Mouse (Mus musculus): ENCODE measurements at regions not wholly inside any gene's neighbourhood (a gene's known extent, or its start where the extent isn't known, plus 50 kb on each side); places are given as distances from the start of the nearest gene placed in this dataset.

GRCm38 (mm10) chr5:149947491-149947890 lies 71.0 kb upstream of the Rxfp2 start:
- TF ChIP-seq CEBPB (IDR thresholded peaks at IDR 0.05; ENCODE audit: low read depth) (no peak), FOSL1 (IDR thresholded peaks at IDR 0.05; ENCODE audit: insufficient read depth, low read length, poor library complexity, severe bottlenecking) (no peak), MAX (IDR thresholded peaks at IDR 0.05) (no peak), MYOD1 (IDR thresholded peaks at IDR 0.05; ENCODE audit: control insufficient read depth, insufficient read length, low read depth) (no peak), CTCF (IDR thresholded peaks at IDR 0.05; ENCODE audit: control insufficient read depth, insufficient read depth, insufficient read length) (no peak), MYOG (IDR thresholded peaks at IDR 0.05; ENCODE audit: control insufficient read depth, extremely low read depth, insufficient read length) (no peak), USF1 (IDR thresholded peaks at IDR 0.05; ENCODE audit: low read depth) (no peak)
- Histone ChIP-seq H3ac (ENCODE audit: control insufficient read depth, insufficient read length, low read depth) (no peak overlapping the region), H3K36me3 (ENCODE audit: control insufficient read depth, insufficient read depth) (no peaks in the 10 kb centered on the region), H3K27me3 (ENCODE audit: control insufficient read depth, insufficient read depth, insufficient read length) (no peaks in the 10 kb centered on the region), H3K4me3 (ENCODE audit: insufficient read depth, poor library complexity, severe bottlenecking) (no peak overlapping the region), H3K79me2 (ENCODE audit: control insufficient read depth, insufficient read depth) (no peaks in the 10 kb centered on the region), H3K79me3 (ENCODE audit: low read depth) (no peaks in the 10 kb centered on the region)

GRCm38 (mm10) chr5:149956931-149957330 lies 61.5 kb upstream of the Rxfp2 start:
- H3K27me3 ChIP-seq (ENCODE audit: control insufficient read depth, insufficient read depth, insufficient read length) = no peaks in the 10 kb centered on the region
- peak; percentile 21 for TF ChIP-seq FOSL1 (IDR thresholded peaks at IDR 0.05; ENCODE audit: insufficient read depth, low read length, poor library complexity, severe bottlenecking)
- no peak for TF ChIP-seq CEBPB (IDR thresholded peaks at IDR 0.05; ENCODE audit: low read depth)
- H3K79me2 ChIP-seq (ENCODE audit: control insufficient read depth, insufficient read depth) = no peaks in the 10 kb centered on the region
- no peaks in the 10 kb centered on the region for H3K79me3 ChIP-seq (ENCODE audit: low read depth)
- H3K4me3 ChIP-seq (ENCODE audit: insufficient read depth, poor library complexity, severe bottlenecking) = no peak overlapping the region
- H3ac ChIP-seq (ENCODE audit: control insufficient read depth, insufficient read length, low read depth) = no peak overlapping the region
- no peaks in the 10 kb centered on the region for H3K36me3 ChIP-seq (ENCODE audit: control insufficient read depth, insufficient read depth)

- TF ChIP-seq CTCF (IDR thresholded peaks at IDR 0.05; ENCODE audit: control insufficient read depth, insufficient read depth, insufficient read length) (no peak), CEBPB (IDR thresholded peaks at IDR 0.05; ENCODE audit: low read depth) (no peak), MYOD1 (IDR thresholded peaks at IDR 0.05; ENCODE audit: control insufficient read depth, insufficient read length, low read depth) (no peak), MAX (IDR thresholded peaks at IDR 0.05) (no peak), FOSL1 (IDR thresholded peaks at IDR 0.05; ENCODE audit: insufficient read depth, low read length, poor library complexity, severe bottlenecking) (no peak), MYOG (IDR thresholded peaks at IDR 0.05; ENCODE audit: control insufficient read depth, extremely low read depth, insufficient read length) (no peak), USF1 (IDR thresholded peaks at IDR 0.05; ENCODE audit: low read depth) (no peak)
- Histone ChIP-seq H3K27me3 (ENCODE audit: control insufficient read depth, insufficient read depth, insufficient read length) (no peaks in the 10 kb centered on the region), H3K36me3 (ENCODE audit: control insufficient read depth, insufficient read depth) (no peaks in the 10 kb centered on the region), H3K79me2 (ENCODE audit: control insufficient read depth, insufficient read depth) (no peaks in the 10 kb centered on the region), H3K79me3 (ENCODE audit: low read depth) (no peaks in the 10 kb centered on the region), H3K4me3 (ENCODE audit: insufficient read depth, poor library complexity, severe bottlenecking) (no peak overlapping the region), H3ac (ENCODE audit: control insufficient read depth, insufficient read length, low read depth) (no peak overlapping the region)
Observed at GRCm38 (mm10) chr5:149961178-149961577, 57.3 kb upstream of the Rxfp2 start.

GRCm38 (mm10) chr5:149964748-149965147 lies 53.7 kb upstream of the Rxfp2 start:
- no peaks in the 10 kb centered on the region for H3K36me3 ChIP-seq (ENCODE audit: control insufficient read depth, insufficient read depth)
- no peaks in the 10 kb centered on the region for H3K79me3 ChIP-seq (ENCODE audit: low read depth)
- no peak overlapping the region for H3K4me3 ChIP-seq (ENCODE audit: insufficient read depth, poor library complexity, severe bottlenecking)
- H3K79me2 ChIP-seq (ENCODE audit: control insufficient read depth, insufficient read depth) = no peaks in the 10 kb centered on the region
- no peaks in the 10 kb centered on the region for H3K27me3 ChIP-seq (ENCODE audit: control insufficient read depth, insufficient read depth, insufficient read length)
- H3ac ChIP-seq (ENCODE audit: control insufficient read depth, insufficient read length, low read depth) = no peak overlapping the region
- TF ChIP-seq FOSL1 (IDR thresholded peaks at IDR 0.05; ENCODE audit: insufficient read depth, low read length, poor library complexity, severe bottlenecking) (no peak), CEBPB (IDR thresholded peaks at IDR 0.05; ENCODE audit: low read depth) (no peak), USF1 (IDR thresholded peaks at IDR 0.05; ENCODE audit: low read depth) (no peak), MAX (IDR thresholded peaks at IDR 0.05) (no peak), MYOD1 (IDR thresholded peaks at IDR 0.05; ENCODE audit: control insufficient read depth, insufficient read length, low read depth) (no peak), CTCF (IDR thresholded peaks at IDR 0.05; ENCODE audit: control insufficient read depth, insufficient read depth, insufficient read length) (no peak), MYOG (IDR thresholded peaks at IDR 0.05; ENCODE audit: control insufficient read depth, extremely low read depth, insufficient read length) (no peak)
